Mouse (Mus musculus): ENCODE results near the gene Mllt6.

GRCm38 (mm10) chr11:97676050-97676754, 13.0 kb downstream of the Mllt6 start:
- TF ChIP-seq CTCF (IDR thresholded peaks at IDR 0.05; ENCODE audit: extremely low read depth, insufficient read depth, low read length) = no peak
- TF ChIP-seq POLR2A (IDR thresholded peaks at IDR 0.05; ENCODE audit: extremely low read depth, insufficient read depth, low read length) = no peak

Measured in cortical plate, adult 2 months (tissue).